Mouse (Mus musculus) ES-E14 (cell line): ENCODE results near the gene Bad.

ENCODE experiments used
- CHD2 ChIP-seq: IDR thresholded peaks from 2 replicates; pipeline ENCODE4 v1.6.1; 2014; ENCODE audit warnings: mild to moderate bottlenecking, low read depth, low read length, inconsistent platforms
- HCFC1 ChIP-seq: IDR thresholded peaks from 2 replicates; pipeline ENCODE4 v1.6.1; 2012; ENCODE audit warnings: low read length, inconsistent platforms, borderline replicate concordance; ENCODE audit not compliant: insufficient read depth

- TF ChIP-seq HCFC1 (no peak), CHD2 (no peak)
These were observed 9.6 kb upstream of the Bad start for GRCm38 (mm10) chr19:6932018-6932417.
